In the genomic region with DNA sequence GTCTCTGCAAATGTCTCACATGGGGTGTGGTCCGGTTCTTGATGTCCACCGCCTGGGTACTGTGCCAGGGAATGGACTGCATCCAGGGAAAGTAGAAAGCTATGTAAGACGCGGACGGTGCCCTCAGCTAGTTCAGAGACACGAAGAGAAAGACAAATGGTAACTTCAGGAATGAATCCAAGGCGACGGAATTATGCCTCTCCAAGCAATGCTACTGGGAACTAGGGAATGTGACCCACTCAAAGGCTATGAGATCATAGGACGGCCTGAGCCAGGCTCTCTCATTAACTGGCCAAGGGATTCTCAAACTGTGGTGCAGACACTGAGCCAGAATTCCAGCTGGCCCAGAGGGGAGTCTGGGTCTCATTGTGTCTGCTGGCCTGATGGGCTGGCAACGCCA, we compare ENCODE assay signal across 7 mouse cellular contexts.
A peak's percentile ranks its signal among the peaks of the same experiment; 100 is the strongest.
DNase-seq lines count a peak whose midpoint lies in the region; ATAC-seq and TF ChIP-seq lines count a peak whose summit lies in the region.

No protein-coding gene starts in this region.

- intact Hi-C loops in left cerebral cortex, postnatal 14 days (cut with DNase I) = no loop called here

- TF ChIP-seq POLR2A in limb, embryonic 14.5 days (IDR thresholded peaks at IDR 0.05; ENCODE audit: borderline replicate concordance, extremely low read depth, insufficient read depth, insufficient read length) = no peak

- peak; percentile 36 for DNase-seq in limb, embryonic 14.5 days (ENCODE audit: low spot score)
- no peak for DNase-seq in limb, embryonic 10.5 days (ENCODE audit: low spot score)
- peak; percentile 40 for DNase-seq in cerebellum, adult 9-11 months
- DNase-seq in gastrocnemius, postnatal 10 days = peak; percentile 36
- DNase-seq in left cerebral cortex, postnatal 14 days (ENCODE audit: low spot score in 2 of 2) = peak; percentile 34 to 56
- no peak for DNase-seq in spleen, adult 18-20 months
- no peak for DNase-seq in spleen, postnatal 4 days (ENCODE audit: low spot score in 2 of 2)

- no peaks in the 10 kb centered on the region for H3K9me3 ChIP-seq in limb, embryonic 14.5 days (ENCODE audit: control insufficient read depth, low read length)
- no peaks in the 10 kb centered on the region for H3K9me3 ChIP-seq in limb, embryonic 10.5 days (replicated peaks)

- ATAC-seq in limb, embryonic 14.5 days (ENCODE audit: low FRiP score, low read depth) = peak; percentile 44; the same call in 1 of the 2 replicates

- no peak overlapping the region for H3K9ac ChIP-seq in limb, embryonic 14.5 days (ENCODE audit: low read depth, low read length, severe bottlenecking)

- H3K36me3 ChIP-seq in limb, embryonic 14.5 days (ENCODE audit: control insufficient read depth, insufficient read depth, low read length) = no peaks in the 10 kb centered on the region
- H3K36me3 ChIP-seq in limb, embryonic 10.5 days = no peaks in the 10 kb centered on the region

- H3K27me3 ChIP-seq in limb, embryonic 14.5 days (ENCODE audit: control insufficient read depth, insufficient read depth, low read length) = no peaks in the 10 kb centered on the region
- peaks cover 19% of the 10 kb centered on the region for H3K27me3 ChIP-seq in limb, embryonic 10.5 days (ENCODE audit: low read depth, poor library complexity, severe bottlenecking)

- WGBS in limb, embryonic 14.5 days = 70% methylated on average over 10 of the region's 10 CpGs
- WGBS in limb, embryonic 10.5 days = 85% methylated on average over 10 of the region's 10 CpGs

- H3K4me1 ChIP-seq in limb, embryonic 14.5 days (ENCODE audit: control insufficient read depth, insufficient read depth, low read length) = no peaks in the 10 kb centered on the region
- H3K4me1 ChIP-seq in limb, embryonic 10.5 days = peaks cover 11% of the 10 kb centered on the region

- H3K27ac ChIP-seq in limb, embryonic 14.5 days (replicated peaks; ENCODE audit: low read depth, low read length) = no peak overlapping the region
- no peak overlapping the region for H3K27ac ChIP-seq in limb, embryonic 10.5 days

- H3K4me2 ChIP-seq in limb, embryonic 14.5 days (replicated peaks; ENCODE audit: low read depth, low read length, severe bottlenecking) = no peak overlapping the region

- no peak overlapping the region for H3K4me3 ChIP-seq in limb, embryonic 14.5 days (replicated peaks; ENCODE audit: low read length)
- no peak overlapping the region for H3K4me3 ChIP-seq in limb, embryonic 10.5 days

Comparison
In these comparisons a context has a peak if more than half of its experiments do, and no peak if none do; other contexts are left out.
1. DNase-seq: peak in limb, embryonic 14.5 days (single experiment), cerebellum, adult 9-11 months (single experiment), gastrocnemius, postnatal 10 days (single experiment) and left cerebral cortex, postnatal 14 days (2 of 2); none in limb, embryonic 10.5 days (single experiment), spleen, adult 18-20 months (0 of 2) and spleen, postnatal 4 days (0 of 2).